Comparison of ENCODE assay signal across 9 mouse cellular contexts in the genomic region with DNA sequence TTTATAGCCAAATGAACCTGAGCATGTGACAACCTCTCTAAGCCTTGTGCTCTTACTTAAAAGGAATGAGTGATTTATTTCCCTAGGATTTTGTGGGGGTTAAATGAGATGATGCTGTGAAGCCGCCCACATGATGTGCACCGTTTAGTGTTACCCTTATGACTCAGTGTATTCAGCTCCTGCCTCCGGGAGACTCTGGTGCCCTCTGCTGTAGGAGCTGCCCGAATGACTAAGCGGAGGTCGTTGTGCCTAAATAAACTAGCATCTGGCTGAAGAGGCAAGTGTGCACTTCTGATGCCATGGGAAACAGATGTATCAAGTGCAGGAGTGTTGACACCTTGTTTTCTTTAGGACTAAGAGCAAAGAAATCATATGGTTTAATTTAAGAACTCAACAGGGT. TPM values are rescaled to one million over a fixed set of nuclear protein-coding genes. Genes with fewer than 3 reads are reported as not detected.
DNase-seq lines count a peak whose midpoint lies in the region; ATAC-seq and TF ChIP-seq lines count a peak whose summit lies in the region.
"Had no signal": no experiment of that assay in that cellular context is flagged by ENCODE, and none has a peak within 500 bp of the region (broad histone marks: within the 10 kb centered on the region; RNA-seq: fewer than 3 reads in every experiment).

No protein-coding gene starts in this region.

- no peaks in the 10 kb centered on the region for H3K36me3 ChIP-seq in kidney, postnatal 0 days (ENCODE audit: insufficient read depth, low read length)
- H3K36me3 ChIP-seq in kidney, embryonic 15.5 days = no peaks in the 10 kb centered on the region
- H3K36me3 ChIP-seq: limb, embryonic 12.5 days; stomach, embryonic 15.5 days had no signal

- DNase-seq in kidney, postnatal 0 days (ENCODE audit: low spot score) = no peak
- DNase-seq in ES-CJ7 (ENCODE audit: low read depth, low spot score) = peak; percentile 49
- peak; percentile 30 for DNase-seq in adrenal gland, postnatal 25 days
- DNase-seq in cerebellum, postnatal 36 days = no peak
- DNase-seq in cerebellum, adult 8-10 months = no peak

- no peak overlapping the region for H3K27ac ChIP-seq in kidney, postnatal 0 days
- H3K27ac ChIP-seq in kidney, embryonic 15.5 days = no peak overlapping the region
- H3K27ac ChIP-seq: limb, embryonic 12.5 days; stomach, embryonic 15.5 days had no signal

- 40% methylated on average over 6 of the region's 6 CpGs for WGBS in kidney, postnatal 0 days
- 50% methylated on average over 6 of the region's 6 CpGs for WGBS in kidney, embryonic 15.5 days

- no peak overlapping the region for H3K9ac ChIP-seq in kidney, postnatal 0 days (ENCODE audit: low read depth, low read length)
- no peak overlapping the region for H3K9ac ChIP-seq in kidney, embryonic 15.5 days
- H3K9ac ChIP-seq: limb, embryonic 12.5 days; stomach, embryonic 15.5 days had no signal

- no peak overlapping the region for H3K4me2 ChIP-seq in kidney, postnatal 0 days (ENCODE audit: low read length)
- no peak overlapping the region for H3K4me2 ChIP-seq in kidney, embryonic 15.5 days
- H3K4me2 ChIP-seq: limb, embryonic 12.5 days; stomach, embryonic 15.5 days had no signal

- no peaks in the 10 kb centered on the region for H3K27me3 ChIP-seq in kidney, postnatal 0 days (ENCODE audit: insufficient read depth, low read length)
- no peaks in the 10 kb centered on the region for H3K27me3 ChIP-seq in kidney, embryonic 15.5 days
- H3K27me3 ChIP-seq: limb, embryonic 12.5 days; stomach, embryonic 15.5 days had no signal

- H3K4me3 ChIP-seq in kidney, postnatal 0 days (replicated peaks; ENCODE audit: low read depth, low read length) = no peak overlapping the region
- H3K4me3 ChIP-seq in kidney, embryonic 15.5 days (replicated peaks) = no peak overlapping the region
- H3K4me3 ChIP-seq: limb, embryonic 12.5 days; stomach, embryonic 15.5 days had no signal

- TF ChIP-seq CTCF in kidney, postnatal 0 days (IDR thresholded peaks at IDR 0.05; ENCODE audit: low read depth) = peak; percentile 51

- no peak for ATAC-seq in kidney, postnatal 0 days (replicated peaks; ENCODE audit: low FRiP score, low read depth)
- no peak for ATAC-seq in kidney, embryonic 15.5 days (replicated peaks; ENCODE audit: low FRiP score)
- ATAC-seq in megakaryocyte progenitor cell, adult 5-6 weeks (replicated peaks; ENCODE audit: poor library complexity) = 0 out of 2 replicates have a peak, but pooled peaks have one; percentile 26

- no peaks in the 10 kb centered on the region for H3K4me1 ChIP-seq in kidney, postnatal 0 days (replicated peaks; ENCODE audit: insufficient read depth, low read length)
- no peaks in the 10 kb centered on the region for H3K4me1 ChIP-seq in kidney, embryonic 15.5 days
- H3K4me1 ChIP-seq: limb, embryonic 12.5 days; stomach, embryonic 15.5 days had no signal

- H3K9me3 ChIP-seq in kidney, postnatal 0 days (replicated peaks; ENCODE audit: low read length) = no peaks in the 10 kb centered on the region
- H3K9me3 ChIP-seq in kidney, embryonic 15.5 days (replicated peaks) = no peaks in the 10 kb centered on the region
- H3K9me3 ChIP-seq: limb, embryonic 12.5 days; stomach, embryonic 15.5 days had no signal

RNA-seq across cellular contexts. Expression of gene Ndufb4, which starts 18.1 kb away (rescaled TPM):
- 142 and 159 TPM in 2 replicates for polyA plus RNA-seq in kidney, postnatal 0 days (2015; fragmentation: Nextera tagmentation; extraction: Ambion mirVana)
- polyA plus RNA-seq in kidney, embryonic 15.5 days (2015; fragmentation: Nextera tagmentation; extraction: Ambion mirVana) = 57.1 and 74.5 TPM in 2 replicates
- total RNA-seq in adrenal gland, postnatal 25 days (2021) = 96.7 and 145 TPM in 2 replicates
- total RNA-seq in megakaryocyte progenitor cell, adult 5-6 weeks (2015) = 29.7 and 53.1 TPM in 2 replicates
- 13.1 and 26.8 TPM in 2 replicates for total RNA-seq in megakaryocyte progenitor cell, adult 5-6 weeks (2017)

RNA-seq across cellular contexts. Expression of gene Hgd, which starts 56.2 kb away (rescaled TPM):
- 43.6 and 51.7 TPM in 2 replicates for polyA plus RNA-seq in kidney, postnatal 0 days (2015; fragmentation: Nextera tagmentation; extraction: Ambion mirVana)
- 4.0 and 4.6 TPM in 2 replicates for polyA plus RNA-seq in kidney, embryonic 15.5 days (2015; fragmentation: Nextera tagmentation; extraction: Ambion mirVana)
- 7.7 TPM in 1 of 2 replicates, not detected in the other for total RNA-seq in adrenal gland, postnatal 25 days (2021)
- not detected in 2 replicates for total RNA-seq in megakaryocyte progenitor cell, adult 5-6 weeks (2015)
- 0.20 TPM in 1 of 2 replicates, not detected in the other for total RNA-seq in megakaryocyte progenitor cell, adult 5-6 weeks (2017)

Comparison
In these comparisons a context has a peak if more than half of its experiments do, and no peak if none do; other contexts are left out.
1. DNase-seq: peak in ES-CJ7 (single experiment) and adrenal gland, postnatal 25 days (single experiment); none in kidney, postnatal 0 days (single experiment), cerebellum, postnatal 36 days (0 of 2) and cerebellum, adult 8-10 months (single experiment).